Mouse (Mus musculus) CH12.LX (cell line): ENCODE data around the gene Xylt1. TPM values are rescaled to one million over a fixed set of nuclear protein-coding genes. Genes with fewer than 3 reads are reported as not detected.

Experiments
- DNase-seq: peaks from one replicate; pipeline ENCODE4 v3.0.0-alpha.2; 2013; ENCODE audit errors: extremely low read depth
- H3K27ac ChIP-seq: 2 replicates; pipeline ENCODE4 v1.5.1; 2012; ENCODE audit warnings: low read depth, mild to moderate bottlenecking, control low read depth, moderate library complexity; ENCODE audit not compliant: insufficient read depth
- H3K27me3 ChIP-seq: replicated peaks from 2 replicates; pipeline ENCODE3; 2012; ENCODE audit warnings: inconsistent platforms
- H3K36me3 ChIP-seq, 2 experiments: replicated peaks in 1 of 2; 2 replicates each; pipeline versions ENCODE3 to v1.6.1; 2012; ENCODE audit warnings: inconsistent platforms in 1 of 2, low read length in 1 of 2, mild to moderate bottlenecking in 1 of 2, mixed read lengths in 1 of 2, moderate library complexity in 1 of 2; ENCODE audit not compliant: control insufficient read depth in 1 of 2, insufficient read depth in 1 of 2
- H3K4me1 ChIP-seq, 2 experiments: 2 replicates each; pipeline ENCODE4 v1.6.1; 2012; ENCODE audit warnings: inconsistent platforms in 1 of 2, moderate library complexity in 1 of 2; ENCODE audit not compliant: insufficient read depth in 2 of 2, control insufficient read depth in 1 of 2
- H3K4me2 ChIP-seq: 2 replicates; pipeline ENCODE4 v1.6.1; 2012; ENCODE audit warnings: low read depth, mild to moderate bottlenecking, control low read depth; ENCODE audit not compliant: poor library complexity, insufficient read depth, severe bottlenecking
- H3K4me3 ChIP-seq, 3 experiments: fragments of 150-350 bp in 1 of 3; sonication (generic) in 1 of 3; replicated peaks in 1 of 3; 2 replicates each; pipeline versions ENCODE3 to v1.5.1; 2011 to 2012; ENCODE audit warnings: low read depth in 2 of 3, low read length in 2 of 3, mild to moderate bottlenecking in 2 of 3, moderate library complexity in 2 of 3, control low read depth in 1 of 3, improper control_type of control experiment in 1 of 3, inconsistent platforms in 1 of 3, mixed read lengths in 1 of 3; ENCODE audit not compliant: poor library complexity in 1 of 3
- H3K79me2 ChIP-seq: replicated peaks from 2 replicates; pipeline ENCODE4 v1.6.1; 2012; ENCODE audit warnings: mild to moderate bottlenecking, moderate library complexity; ENCODE audit not compliant: control insufficient read depth, poor library complexity, insufficient read depth, severe bottlenecking; ENCODE audit errors: extremely low read depth
- H3K9ac ChIP-seq: 2 replicates; pipeline ENCODE4 v1.6.1; 2012; ENCODE audit warnings: low read depth, mild to moderate bottlenecking, control low read depth, moderate library complexity; ENCODE audit not compliant: insufficient read depth
- H3K9me3 ChIP-seq: replicated peaks from 2 replicates; pipeline ENCODE3; 2012; ENCODE audit warnings: low read length, inconsistent platforms, mixed read lengths
- CHD2 ChIP-seq: IDR thresholded peaks from 2 replicates; pipeline ENCODE4 v1.6.1; 2011; ENCODE audit warnings: low read length, improper control_type of control experiment
- HCFC1 ChIP-seq: IDR thresholded peaks from 2 replicates; pipeline ENCODE4 v1.6.1; 2012; ENCODE audit warnings: low read depth, mild to moderate bottlenecking, inconsistent platforms, low read length, improper control_type of control experiment
- IRF4 ChIP-seq: IDR thresholded peaks from 2 replicates; pipeline ENCODE4 v1.6.1; 2014; ENCODE audit warnings: low read depth, mild to moderate bottlenecking, inconsistent platforms, low read length, improper control_type of control experiment
- JUND ChIP-seq: conservative IDR thresholded peaks from 2 replicates; pipeline ENCODE4 v1.6.1; 2011; ENCODE audit warnings: low read depth, low read length, improper control_type of control experiment
- KAT2A ChIP-seq: IDR thresholded peaks from 2 replicates; pipeline ENCODE4 v1.6.1; 2012; ENCODE audit warnings: low read length, improper control_type of control experiment, inconsistent platforms; ENCODE audit not compliant: insufficient replicate concordance
- MAX ChIP-seq: IDR thresholded peaks from 2 replicates; pipeline ENCODE4 v1.6.1; 2011; ENCODE audit warnings: low read length, improper control_type of control experiment
- MAZ ChIP-seq: IDR thresholded peaks from 2 replicates; pipeline ENCODE4 v1.6.1; 2012; ENCODE audit warnings: low read depth, mild to moderate bottlenecking, inconsistent platforms, low read length, improper control_type of control experiment, moderate library complexity
- MEF2A ChIP-seq: IDR thresholded peaks from 2 replicates; pipeline ENCODE4 v1.6.1; 2014; ENCODE audit warnings: low read depth, mild to moderate bottlenecking, inconsistent platforms, low read length, improper control_type of control experiment, borderline replicate concordance
- MYC ChIP-seq: IDR thresholded peaks from 2 replicates; pipeline ENCODE4 v1.6.1; 2011; ENCODE audit warnings: low read depth, mild to moderate bottlenecking, improper control_type of control experiment, low read length
- POLR2A ChIP-seq: IDR thresholded peaks from 2 replicates; pipeline ENCODE4 v1.6.1; 2011; ENCODE audit warnings: low read depth, mild to moderate bottlenecking, improper control_type of control experiment, low read length
- RAD21 ChIP-seq: IDR thresholded peaks from 2 replicates; pipeline ENCODE4 v1.6.1; 2011; ENCODE audit warnings: low read depth, mild to moderate bottlenecking, low read length, improper control_type of control experiment, moderate library complexity
- TCF12 ChIP-seq: IDR thresholded peaks from 2 replicates; pipeline ENCODE4 v1.6.1; 2014; ENCODE audit warnings: low read depth, mild to moderate bottlenecking, inconsistent platforms, low read length, improper control_type of control experiment
- UBTF ChIP-seq: IDR thresholded peaks from 2 replicates; pipeline ENCODE4 v1.6.1; 2012; ENCODE audit warnings: low read depth, mild to moderate bottlenecking, inconsistent platforms, low read length, improper control_type of control experiment, moderate library complexity
- USF2 ChIP-seq: conservative IDR thresholded peaks from 2 replicates; pipeline ENCODE4 v1.6.1; 2011; ENCODE audit warnings: low read depth, low read length, improper control_type of control experiment
- ZKSCAN1 ChIP-seq: IDR thresholded peaks from 2 replicates; pipeline ENCODE4 v1.6.1; 2012; ENCODE audit warnings: low read depth, inconsistent platforms, low read length, improper control_type of control experiment, borderline replicate concordance
- dilution Hi-C: fragments of 300-500 bp; cut with MboI; formaldehyde crosslinking; loops from 2 replicates; pipeline ENCODE4 v1.14.3; 2020; ENCODE audit warnings: low sequenced_read_pairs; ENCODE audit not compliant: extremely low pct_unique_long_range_greater_than_20kb, extremely low pct_ligation_motif_present
- in situ Hi-C: fragments of 300-500 bp; cut with MboI; formaldehyde crosslinking; loops from 3 replicates; pipeline ENCODE4 v1.14.3; 2019; ENCODE audit warnings: low sequenced_read_pairs, low pct_ligation_motif_present, low pct_unique_long_range_greater_than_20kb, mixed read lengths
- polyA plus RNA-seq: library from polyadenylated mRNA; unstranded; fragments of >175 nt; gene quantifications from 2 replicates; pipeline ENCODE4 v1.2.1, GENCODE M21; 2012; ENCODE audit warnings: low read depth; ENCODE audit not compliant: insufficient read length
- total RNA-seq, 2 experiments: library from RNA; depleted of rRNA; stranded (reverse); fragments of 300-350 nt in 1 of 2; fragments of >200 nt in 1 of 2; gene quantifications; 2 replicates each; pipeline ENCODE4 v1.2.3; 2012 to 2014

The Xylt1 gene
- total and polyA plus RNA-seq, 3 experiments, result 0.38 to 0.84 (median 0.38) TPM

DNA sequence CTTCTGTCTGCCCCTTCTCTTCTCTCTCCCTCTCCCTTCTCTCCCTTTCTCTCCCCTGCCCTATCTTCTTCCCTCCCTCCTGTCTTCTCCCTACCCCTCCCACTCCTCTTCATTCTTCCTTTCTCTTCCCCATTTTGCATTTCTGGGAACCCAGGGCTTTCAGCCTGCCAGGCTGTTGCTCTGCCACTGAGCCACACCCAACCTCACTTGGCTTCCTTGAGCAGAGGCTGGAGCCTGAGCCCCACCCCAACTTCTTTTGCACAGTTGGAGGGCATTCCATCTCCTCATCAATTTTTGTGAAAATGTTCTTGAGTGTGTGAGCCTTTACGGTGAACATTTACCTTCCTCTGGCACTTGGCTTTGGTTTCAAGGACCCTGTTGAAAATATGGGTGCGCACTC lies 31.1 kb downstream of the Xylt1 start:
- no peak for TF ChIP-seq UBTF
- TF ChIP-seq IRF4, result no peak
- no peak for TF ChIP-seq MAX
- TF ChIP-seq JUND, result no peak
- TF ChIP-seq MEF2A, result no peak
- no peak for TF ChIP-seq ZKSCAN1
- no peak for TF ChIP-seq POLR2A
- TF ChIP-seq MYC, result no peak
- TF ChIP-seq TCF12, result no peak
- dilution Hi-C loops, result no loop called here

DNA sequence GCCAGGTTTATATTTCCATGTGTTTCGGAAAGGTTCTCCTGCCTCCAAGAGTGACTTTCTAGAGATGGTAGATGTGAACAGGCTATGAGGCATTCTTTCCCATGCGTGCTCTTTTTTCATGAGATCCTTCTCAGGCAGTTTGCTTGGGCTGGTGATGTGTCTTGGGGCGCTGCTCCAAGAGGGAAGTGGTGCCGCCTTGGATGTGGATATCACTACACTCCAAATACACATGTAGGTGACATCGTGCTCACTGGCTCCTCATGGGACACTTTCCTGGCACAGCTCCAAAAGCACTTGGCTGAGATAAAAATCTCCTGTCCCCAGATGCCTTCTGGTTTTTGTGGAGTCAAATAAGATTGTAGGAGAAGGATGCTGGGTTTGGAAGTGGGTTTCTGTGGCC lies 31.6 kb downstream of the Xylt1 start:
- TF ChIP-seq CHD2, result no peak
- no peak for TF ChIP-seq MAZ
- TF ChIP-seq HCFC1, result no peak
- TF ChIP-seq KAT2A, result no peak
- TF ChIP-seq USF2, result no peak
- TF ChIP-seq RAD21, result no peak
- TF ChIP-seq MEF2A, result no peak
- TF ChIP-seq, all 38 proteins: peak for 0
- H3K9me3 ChIP-seq, result no peaks in the 10 kb centered on the region
- in situ Hi-C loops (loop anchor here (25.0 kb wide), 1 partner anchor 700 kb away; the partner anchor contains the start of gene Rps15a), dilution Hi-C loops (no loop called here)
- H3K9ac ChIP-seq, result no peak overlapping the region
- no peak overlapping the region for H3K4me2 ChIP-seq
- H3K4me3 ChIP-seq, result no peak overlapping the region
- no peaks in the 10 kb centered on the region for H3K79me2 ChIP-seq
- H3K4me1 ChIP-seq, result peaks cover 15 to 35% of the 10 kb centered on the region in 2 experiments
- H3K36me3 ChIP-seq, result no peaks in the 10 kb centered on the region
- no peak for DNase-seq
- H3K27ac ChIP-seq, result no peak overlapping the region
- H3K27me3 ChIP-seq, result no peaks in the 10 kb centered on the region

More for the DNA sequence above, 31.1 kb downstream of the Xylt1 start:
- Histone ChIP-seq H3K27me3 (no peaks in the 10 kb centered on the region), H3K4me3 (no peak overlapping the region), H3K9me3 (no peaks in the 10 kb centered on the region), H3K79me2 (no peaks in the 10 kb centered on the region), H3K36me3 (no peaks in the 10 kb centered on the region), H3K4me1 (peaks cover 17 to 38% of the 10 kb centered on the region in 2 experiments), H3K9ac (no peak overlapping the region), H3K27ac (no peak overlapping the region), H3K4me2 (no peak overlapping the region)
- in situ Hi-C loops, result loop anchor here (25.0 kb wide), 1 partner anchor 700 kb away; the partner anchor contains the start of gene Rps15a
- DNase-seq, result no peak
